Comparison of ENCODE assay signal across 7 mouse cellular contexts in genomic region chr4:133005233-133005632, GRCm38 (mm10). TPM values are rescaled to one million over a fixed set of nuclear protein-coding genes. Genes with fewer than 3 reads are reported as not detected.
DNase-seq lines count a peak whose midpoint lies in the region; ATAC-seq and TF ChIP-seq lines count a peak whose summit lies in the region.

No protein-coding gene starts in this region.

- no peak overlapping the region for H3K4me3 ChIP-seq in E14TG2a.4 (replicated peaks; ENCODE audit: low read length)
- H3K4me3 ChIP-seq in forebrain, embryonic 13.5 days: no peak overlapping the region
- H3K4me3 ChIP-seq in kidney, adult 2 months (ENCODE audit: insufficient read depth, low read depth, low read length): no peak overlapping the region
- no peak overlapping the region for H3K4me3 ChIP-seq in lung, embryonic 15.5 days

- TF ChIP-seq POLR2A in kidney, adult 2 months (IDR thresholded peaks at IDR 0.05; ENCODE audit: low read depth, low read length): no peak

- peak; percentile 57 for ATAC-seq in forebrain, embryonic 13.5 days
- peak; percentile 33; the same call in 1 of the 2 replicates for ATAC-seq in lung, embryonic 15.5 days (ENCODE audit: borderline replicate concordance, extremely low read depth, low FRiP score, low TSS enrichment)

- no peaks in the 10 kb centered on the region for H3K27me3 ChIP-seq in E14TG2a.4 (ENCODE audit: insufficient read depth, low read length)
- H3K27me3 ChIP-seq in forebrain, embryonic 13.5 days: peaks cover 14% of the 10 kb centered on the region
- H3K27me3 ChIP-seq in kidney, adult 2 months (replicated peaks; ENCODE audit: control insufficient read depth, insufficient read depth, low read length): no peaks in the 10 kb centered on the region
- H3K27me3 ChIP-seq in lung, embryonic 15.5 days: peaks cover 10% of the 10 kb centered on the region

- no peak overlapping the region for H3K9ac ChIP-seq in forebrain, embryonic 13.5 days
- H3K9ac ChIP-seq in lung, embryonic 15.5 days: no peak overlapping the region

- H3K27ac ChIP-seq in forebrain, embryonic 13.5 days: no peak overlapping the region
- H3K27ac ChIP-seq in kidney, adult 2 months (ENCODE audit: insufficient read depth, low read depth, low read length): no peak overlapping the region
- no peak overlapping the region for H3K27ac ChIP-seq in lung, embryonic 15.5 days

- peak; percentile 94 for TF ChIP-seq CTCF in E14TG2a.4 (conservative IDR thresholded peaks at IDR 0.05; ENCODE audit: low read length)
- peak; percentile 99 for TF ChIP-seq CTCF in kidney, adult 2 months (conservative IDR thresholded peaks at IDR 0.05; ENCODE audit: insufficient read depth, insufficient read length, low read depth, low read length)

- DNase-seq in B cell, adult 2 months: peak; percentile 82
- peak; percentile 65 for DNase-seq in c-Kit-positive CD71-positive TER-119-negative erythroid progenitor cells, embryonic 14.5 days (ENCODE audit: low read depth)
- peak; percentile 78 for DNase-seq in kidney, adult 2 months
- DNase-seq in right cerebral cortex, postnatal 4 days: peak; percentile 66

- WGBS in forebrain, embryonic 13.5 days: 18% methylated on average over 3 of the region's 3 CpGs
- WGBS in kidney, adult 2 months: 5% methylated on average over 3 of the region's 3 CpGs
- 7% methylated on average over 3 of the region's 3 CpGs for WGBS in lung, embryonic 15.5 days

- peaks cover 88% of the 10 kb centered on the region for H3K4me1 ChIP-seq in E14TG2a.4 (replicated peaks; ENCODE audit: low read depth, low read length)
- peaks cover 20% of the 10 kb centered on the region for H3K4me1 ChIP-seq in forebrain, embryonic 13.5 days
- no peaks in the 10 kb centered on the region for H3K4me1 ChIP-seq in kidney, adult 2 months (ENCODE audit: control insufficient read depth, insufficient read depth, low read length)
- peaks cover 25% of the 10 kb centered on the region for H3K4me1 ChIP-seq in lung, embryonic 15.5 days

- H3K36me3 ChIP-seq in E14TG2a.4 (ENCODE audit: insufficient read depth, low read length): 0 out of 2 replicates have a peak, but pooled peaks cover under 1% of the 10 kb centered on the region
- no peaks in the 10 kb centered on the region for H3K36me3 ChIP-seq in forebrain, embryonic 13.5 days (ENCODE audit: poor library complexity, severe bottlenecking)
- H3K36me3 ChIP-seq in kidney, adult 2 months (ENCODE audit: control insufficient read depth, insufficient read depth, low read length): no peaks in the 10 kb centered on the region
- no peaks in the 10 kb centered on the region for H3K36me3 ChIP-seq in lung, embryonic 15.5 days

- no peak overlapping the region for H3K4me2 ChIP-seq in forebrain, embryonic 13.5 days
- H3K4me2 ChIP-seq in lung, embryonic 15.5 days: no peak overlapping the region

- H3K9me3 ChIP-seq in E14TG2a.4 (ENCODE audit: low read length): no peaks in the 10 kb centered on the region
- H3K9me3 ChIP-seq in forebrain, embryonic 13.5 days (replicated peaks): no peaks in the 10 kb centered on the region
- no peaks in the 10 kb centered on the region for H3K9me3 ChIP-seq in lung, embryonic 15.5 days

RNA-seq across cellular contexts. Expression of gene Ahdc1, which starts 5.8 kb away (rescaled TPM):
- polyA plus RNA-seq in forebrain, embryonic 13.5 days (2015; fragmentation: Nextera tagmentation; extraction: Ambion mirVana): 7.3 and 8.1 TPM in 2 replicates
- 22.2 and 23.3 TPM in 2 replicates for polyA plus RNA-seq in kidney, adult 2 months (2012; rRNA removed)
- polyA plus RNA-seq in lung, embryonic 15.5 days (2015; fragmentation: Nextera tagmentation; extraction: Ambion mirVana): 8.5 and 10.5 TPM in 2 replicates

RNA-seq across cellular contexts. Expression of gene Fgr, which starts 31.3 kb away (rescaled TPM):
- not detected in 2 replicates for polyA plus RNA-seq in forebrain, embryonic 13.5 days (2015; fragmentation: Nextera tagmentation; extraction: Ambion mirVana)
- polyA plus RNA-seq in kidney, adult 2 months (2012; rRNA removed): 1.8 and 2.5 TPM in 2 replicates
- polyA plus RNA-seq in lung, embryonic 15.5 days (2015; fragmentation: Nextera tagmentation; extraction: Ambion mirVana): 0.69 and 0.74 TPM in 2 replicates
